Mouse (Mus musculus) spleen, adult 10 weeks (tissue): ENCODE data around the gene Lair1. TPM values are rescaled to one million over a fixed set of nuclear protein-coding genes. Genes with fewer than 3 reads are reported as not detected.

ENCODE experiments used
- polyA plus RNA-seq: library from polyadenylated mRNA; stranded (reverse); fragments of 350-450 nt; fragmentation: Illumina TruSeq; extraction: RNeasy Lipid Tissue Mini Kit (QIAGEN cat#74804); gene quantifications from one replicate; pipeline ENCODE4 v1.2.3, GENCODE M21; 2015; ENCODE audit warnings: low replicate concordance; ENCODE audit not compliant: insufficient read depth

Gene Lair1
- polyA plus RNA-seq, result 54.3 TPM

GRCm38 (mm10) chr7:4063013-4063412 is at the start of gene Lair1:
Lair1 (minus strand) TSS chr7:4063204.

Other genes starting within 250 kb of the Lair1 start
- 8.1 TPM for gene Gm15448, start 237.5 kb downstream of the Lair1 start, polyA plus RNA-seq
- gene Pira2, start 218.2 kb downstream of the Lair1 start, polyA plus RNA-seq, result 51.2 TPM
- gene Gm14548, start 165.1 kb downstream of the Lair1 start, polyA plus RNA-seq, result 9.4 TPM
- 14.6 TPM for gene Lilra6, start 147.7 kb downstream of the Lair1 start, polyA plus RNA-seq
- 0.36 TPM for gene Ttyh1, start 56.2 kb upstream of the Lair1 start, polyA plus RNA-seq
- gene Leng8, start 73.8 kb upstream of the Lair1 start, polyA plus RNA-seq, result 127 TPM
- 3.8 TPM for gene Leng9, start 87.2 kb upstream of the Lair1 start, polyA plus RNA-seq
- 1.5 TPM for gene Cdc42ep5, start 101.7 kb upstream of the Lair1 start, polyA plus RNA-seq
- 5.0 TPM for gene Lilra5, start 174.6 kb upstream of the Lair1 start, polyA plus RNA-seq